Mouse (Mus musculus): ENCODE measurements at regions not wholly inside any gene's neighbourhood (a gene's known extent, or its start where the extent isn't known, plus 50 kb on each side); places are given as distances from the start of the nearest gene placed in this dataset.

GRCm38 (mm10) chr2:9805590-9805989 lies 75.5 kb upstream of the 4930412O13Rik start:
- no peaks in the 10 kb centered on the region for H3K4me1 ChIP-seq (replicated peaks; ENCODE audit: control insufficient read depth, insufficient read depth)
- no peak overlapping the region for H3K4me2 ChIP-seq (replicated peaks; ENCODE audit: low read depth)
- TF ChIP-seq EP300 (optimal IDR thresholded peaks at IDR 0.05) (no peak), CTCF (IDR thresholded peaks at IDR 0.05; ENCODE audit: low read depth) (no peak)
- H3K27me3 ChIP-seq (ENCODE audit: control insufficient read depth, insufficient read depth, low read length) = no peaks in the 10 kb centered on the region
- H3K9me3 ChIP-seq (ENCODE audit: control insufficient read depth, low read length) = no peaks in the 10 kb centered on the region
- WGBS = 82% methylated on average over 6 of the region's 6 CpGs
- no peak overlapping the region for H3K9ac ChIP-seq (ENCODE audit: low read length)
- ATAC-seq (ENCODE audit: low FRiP score, low TSS enrichment) = no peak
- H3K4me3 ChIP-seq (ENCODE audit: low read depth, low read length) = no peak overlapping the region
- no peak for DNase-seq (ENCODE audit: low spot score)
- H3K27ac ChIP-seq (replicated peaks) = no peak overlapping the region
- no peaks in the 10 kb centered on the region for H3K36me3 ChIP-seq (ENCODE audit: control insufficient read depth, insufficient read depth, low read length)

All from stomach, postnatal 0 days (tissue).